Mouse (Mus musculus) ES-Bruce4 (cell line): ENCODE measurements around the gene Tnfsfm13.

Experiments
- CTCF ChIP-seq: IDR thresholded peaks from one replicate; pipeline ENCODE4 v1.8.1; 2011; ENCODE audit warnings: low read depth, low read length
- EP300 ChIP-seq: IDR thresholded peaks from 2 replicates; pipeline ENCODE4 v1.6.1; 2011; ENCODE audit warnings: low read depth, low read length; ENCODE audit not compliant: insufficient read depth

GRCm38 (mm10) chr11:69672211-69672706 is 23.6 kb downstream of the Tnfsfm13 start, which contains the start of gene Eif4a1:
- peak; percentile 72; the same call in 1 of the 2 replicates for TF ChIP-seq EP300
- TF ChIP-seq CTCF, result no peak
